Mouse (Mus musculus): ENCODE measurements around the gene Tmem254c.
"Not testable (repeated sequence)": the region's sequence is repeated elsewhere in the genome, so short reads cannot be mapped to it uniquely, and the experiment has no call there.

GRCm38 (mm10) chr14:26097622-26098021 lies 30.5 kb upstream of the Tmem254c start:
- TF ChIP-seq CEBPB (IDR thresholded peaks at IDR 0.05; ENCODE audit: insufficient read depth, poor library complexity, severe bottlenecking); POLR2A (IDR thresholded peaks at IDR 0.05; ENCODE audit: insufficient read length, low read depth); POLR2AphosphoS2 (IDR thresholded peaks at IDR 0.05; ENCODE audit: insufficient read length, low read depth); USF1 (IDR thresholded peaks at IDR 0.05; ENCODE audit: low read depth): not testable (repeated sequence)
